Mouse (Mus musculus): Measurements from ENCODE around the gene Dnah17.

The Dnah17 gene

DNA sequence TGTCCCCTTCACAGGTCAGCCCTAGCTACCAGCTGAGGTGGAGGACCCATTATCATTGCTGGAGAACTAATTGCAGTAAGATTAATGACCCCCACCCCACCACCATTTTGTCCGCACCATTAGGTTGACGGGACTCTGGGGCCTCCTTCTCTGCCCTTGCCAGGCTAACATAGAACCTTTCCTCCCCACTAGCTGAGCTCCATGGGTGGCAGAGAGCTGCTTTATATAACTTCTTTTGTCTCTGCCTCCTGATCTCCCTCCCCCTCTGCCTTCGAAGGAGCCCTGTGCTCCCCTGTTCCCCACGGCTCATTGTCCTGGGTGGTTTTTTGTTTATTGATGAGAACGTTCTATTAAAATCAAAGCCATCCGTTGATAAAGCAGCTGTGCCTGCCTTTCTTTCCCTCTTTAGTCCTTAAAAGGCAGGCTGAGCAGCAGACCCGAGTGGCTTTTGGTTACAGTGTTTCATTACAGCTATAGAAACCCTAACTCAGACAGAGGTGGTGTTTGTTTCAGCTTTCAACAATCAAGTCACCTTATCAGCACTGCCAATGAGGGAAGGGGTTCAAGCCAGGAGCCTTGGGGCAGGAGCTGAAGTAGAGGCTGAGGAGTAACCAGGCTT is 12.2 kb upstream of the Dnah17 start:
- DNase-seq = no peak

DNA sequence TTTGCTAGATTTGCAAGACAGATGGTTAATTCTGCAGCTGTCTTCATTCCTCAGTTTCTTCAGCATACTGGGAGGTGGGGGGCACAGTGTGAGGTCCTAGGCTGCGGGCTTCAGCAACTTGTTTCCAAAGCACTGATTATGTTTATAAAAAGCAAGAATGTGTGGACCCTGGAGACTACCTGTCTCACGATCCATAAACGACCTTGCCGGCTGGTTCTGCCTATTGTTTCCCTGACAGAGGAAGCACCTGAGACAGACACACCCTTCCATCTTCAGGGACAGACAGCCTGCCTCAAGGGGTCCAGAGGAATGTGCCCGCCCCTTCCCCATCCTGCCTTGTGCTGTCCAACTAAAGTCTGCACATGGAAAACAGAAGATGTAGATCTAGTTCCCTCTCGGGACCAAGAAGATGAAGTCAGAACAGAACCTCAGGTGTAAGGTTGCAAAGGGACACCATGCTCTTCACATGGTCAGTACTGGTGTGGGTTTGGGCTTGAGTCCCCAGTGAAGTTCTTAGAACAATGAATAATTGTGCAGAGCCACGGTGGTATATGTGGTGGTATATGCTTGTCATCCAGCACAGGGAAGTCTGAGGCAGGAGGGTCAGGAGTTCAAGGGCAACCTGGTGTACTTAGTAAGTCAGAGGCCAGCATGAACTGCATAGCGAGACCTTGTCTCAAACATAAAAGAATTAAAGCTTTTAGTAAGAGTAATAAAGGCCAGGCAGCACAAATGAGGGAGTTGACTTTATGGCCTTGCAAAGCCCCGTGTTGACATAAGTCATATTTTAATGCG is 10.5 kb upstream of the Dnah17 start:
- DNase-seq = no peak

DNA sequence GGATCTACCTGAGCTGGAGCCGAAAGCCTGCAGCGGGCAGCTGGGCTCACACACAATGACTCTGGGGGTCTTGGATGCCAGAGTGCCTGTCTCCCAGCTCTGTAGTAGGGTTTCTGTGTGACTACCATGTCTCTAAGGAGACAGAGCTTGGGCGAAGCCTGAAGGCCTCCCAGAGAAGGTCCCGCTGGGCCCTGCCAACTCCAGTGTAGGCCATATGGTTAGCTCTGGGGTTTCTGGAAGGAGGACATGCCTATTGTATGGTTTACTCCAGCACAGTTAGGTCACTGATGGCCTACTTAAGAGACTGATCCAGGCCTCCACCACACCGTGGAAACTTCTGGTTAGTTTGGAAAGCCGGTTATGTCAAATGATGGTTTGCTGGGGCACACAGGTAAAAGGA is 7.9 kb upstream of the Dnah17 start:
- DNase-seq = peak; percentile 82

DNA sequence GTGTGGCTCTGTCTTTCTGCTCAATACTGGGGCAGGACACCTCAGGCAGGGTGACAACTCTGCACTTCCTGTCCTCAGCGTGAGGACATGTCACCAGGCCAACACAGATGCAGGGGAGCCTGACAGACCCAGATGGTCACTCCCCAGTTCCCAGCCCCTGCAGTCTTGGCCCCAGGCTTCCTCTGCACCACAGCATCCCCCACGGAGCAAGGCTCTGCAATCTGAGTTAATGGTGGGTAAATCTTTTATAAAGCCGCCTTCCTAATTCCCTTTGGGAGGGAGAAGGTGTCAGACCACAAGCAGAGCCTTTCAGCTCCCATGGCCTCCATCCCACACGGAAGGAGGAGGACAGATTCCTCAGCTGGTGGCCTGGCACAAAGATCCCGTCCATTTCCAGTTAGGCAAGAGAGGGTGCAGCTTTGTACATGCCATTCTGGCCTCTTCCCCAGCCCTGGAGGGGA is 5.8 kb upstream of the Dnah17 start:
- DNase-seq = peak; percentile 54

DNA sequence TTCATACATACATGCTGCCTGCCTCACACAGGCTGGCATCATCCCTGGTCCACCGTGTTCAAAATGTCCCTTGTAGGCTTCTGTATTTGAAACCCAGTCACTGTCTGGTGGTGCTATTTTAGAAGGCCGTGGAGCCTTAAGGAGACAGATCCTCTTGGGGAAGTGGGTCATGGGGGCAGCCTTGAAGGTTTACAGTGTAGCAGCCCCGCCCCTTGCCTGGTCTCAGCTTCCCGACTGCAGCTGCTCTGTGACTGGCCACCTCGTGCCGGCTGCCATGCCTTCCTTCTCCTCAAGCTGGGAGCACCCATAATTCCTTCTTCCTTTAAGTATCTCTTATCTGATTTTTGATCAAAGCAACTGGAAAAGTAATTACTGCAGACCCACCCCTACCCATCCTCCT is 4.8 kb upstream of the Dnah17 start:
- no peak for DNase-seq

DNA sequence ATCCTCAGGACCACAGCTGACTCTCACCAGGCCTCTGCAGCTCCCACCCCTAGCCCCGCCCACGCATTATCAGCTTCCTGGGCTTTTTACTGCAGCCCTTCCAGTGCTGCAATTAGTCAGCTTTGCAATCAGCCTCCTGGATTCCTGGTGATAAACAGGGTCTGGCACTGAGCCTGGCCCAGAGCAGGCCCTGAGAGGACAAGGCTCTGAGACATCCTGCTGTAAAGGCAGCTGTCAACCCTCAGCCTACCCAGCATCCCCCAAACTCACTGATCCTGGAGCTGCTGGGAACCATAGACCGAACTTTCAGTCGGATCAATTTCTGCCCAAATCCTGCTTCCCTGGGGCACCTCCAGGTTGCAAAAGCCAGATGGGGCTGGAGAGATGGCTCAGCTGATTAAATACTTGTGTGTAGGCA is 3.3 kb upstream of the Dnah17 start:
- DNase-seq = peak; percentile 51

DNA sequence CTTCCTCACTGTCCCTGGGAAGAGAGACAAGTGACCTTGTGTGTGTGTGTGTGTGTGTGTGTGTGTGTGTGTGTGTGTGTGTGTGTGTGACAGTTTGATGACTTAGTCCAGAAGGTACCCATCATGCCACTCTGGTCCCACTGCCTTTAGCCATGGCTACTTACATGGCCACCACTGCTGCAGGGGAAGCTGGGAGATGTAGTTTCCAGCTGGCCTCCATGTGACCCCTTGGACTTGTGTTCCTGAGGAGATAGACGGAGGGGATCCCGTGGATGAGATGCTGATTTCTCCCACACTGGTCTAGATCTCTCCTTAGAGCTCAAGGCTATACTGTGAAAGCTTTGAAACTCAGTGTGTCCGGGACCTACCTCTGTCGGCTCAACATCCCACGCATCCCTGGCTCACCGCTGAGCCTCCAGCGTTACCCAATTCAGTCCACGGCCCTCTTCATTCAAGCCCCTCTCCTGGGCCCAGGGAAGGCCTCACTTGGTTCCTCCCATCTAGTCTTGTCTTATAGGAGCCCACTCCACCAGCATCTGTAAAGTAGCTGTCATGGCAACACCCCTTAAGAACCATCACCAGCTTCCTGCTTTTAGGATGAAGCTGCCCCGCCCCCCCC is 2.8 kb upstream of the Dnah17 start:
- DNase-seq = peak; percentile 32

DNA sequence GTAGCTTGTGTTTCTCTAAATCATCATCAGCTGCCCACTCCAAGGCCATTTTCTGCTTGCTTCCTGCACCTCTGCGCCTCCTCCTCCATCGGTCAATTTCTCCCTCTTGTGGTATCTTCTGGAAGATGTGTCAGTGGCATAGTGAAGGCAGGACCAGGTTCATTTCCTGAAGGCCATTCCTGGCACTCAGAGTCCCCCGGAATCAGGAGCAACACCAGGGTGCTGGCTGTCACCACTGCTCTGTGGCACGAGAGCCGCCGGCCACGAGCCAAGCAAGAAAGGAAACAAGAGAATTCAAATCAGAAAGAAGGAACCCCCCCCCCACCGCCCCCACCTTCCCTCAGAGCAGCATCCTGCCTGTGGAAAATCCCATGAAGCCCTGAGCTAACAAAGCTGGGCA is 1.7 kb upstream of the Dnah17 start:
- DNase-seq = peak; percentile 31

DNA sequence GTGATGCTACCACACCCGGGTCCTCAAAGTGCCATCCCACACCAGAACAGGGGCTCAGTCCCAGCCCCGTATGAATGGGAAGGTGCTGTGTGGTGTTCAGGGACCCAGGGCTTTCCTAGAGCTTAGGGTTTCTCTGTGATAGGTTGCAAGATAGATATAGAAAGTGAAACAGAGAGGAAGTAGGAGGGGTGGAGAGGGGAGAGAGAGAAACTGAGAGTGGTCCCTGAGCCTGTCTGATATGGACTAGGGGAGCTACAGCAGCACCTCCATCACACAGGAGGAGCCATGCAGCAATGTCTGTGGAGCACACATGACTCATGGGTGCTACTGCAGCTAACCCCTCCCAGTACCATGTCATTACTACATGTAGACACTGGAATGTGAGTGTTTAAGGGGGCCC is 622 bp downstream of the Dnah17 start:
- no peak for DNase-seq

DNA sequence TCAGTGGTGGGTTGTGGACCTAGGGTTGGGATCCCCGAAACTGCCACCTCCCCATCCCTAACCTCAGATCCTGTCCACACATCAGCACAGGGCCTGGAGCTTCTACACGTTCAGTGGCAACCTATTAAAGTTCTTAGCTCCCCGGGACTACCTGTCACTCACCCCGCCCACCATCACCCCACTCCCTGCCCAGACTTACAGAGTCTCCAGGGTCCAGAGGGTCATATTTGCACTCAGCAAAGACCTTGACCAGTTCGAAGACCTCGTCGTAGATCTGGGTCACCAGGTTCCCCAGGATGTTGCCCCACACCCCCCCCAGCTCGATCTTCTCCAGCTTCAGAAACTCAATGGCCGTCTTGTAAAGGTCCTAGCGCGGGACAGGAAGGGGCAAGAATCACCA is 8.8 kb downstream of the Dnah17 start:
- no peak for DNase-seq

DNA sequence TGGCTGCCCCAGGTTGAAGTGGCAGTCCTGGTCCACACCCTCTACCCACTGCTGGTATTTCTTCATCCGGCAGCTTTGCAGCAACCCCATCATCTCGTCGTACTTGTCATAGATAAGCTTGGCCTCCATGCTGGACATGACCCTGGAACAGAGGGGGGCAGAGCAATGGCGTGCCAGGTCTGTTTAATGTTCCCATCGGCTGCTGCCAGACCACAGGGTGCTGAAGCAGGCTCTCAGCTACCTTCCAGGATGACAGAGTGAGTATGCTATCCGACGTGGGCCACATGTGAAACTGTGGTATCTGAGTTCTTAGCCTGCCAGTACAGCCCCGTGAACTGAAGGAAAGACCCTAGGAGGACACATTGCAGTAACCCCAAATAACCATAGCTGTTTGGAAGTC is 11.7 kb downstream of the Dnah17 start:
- no peak for DNase-seq

DNA sequence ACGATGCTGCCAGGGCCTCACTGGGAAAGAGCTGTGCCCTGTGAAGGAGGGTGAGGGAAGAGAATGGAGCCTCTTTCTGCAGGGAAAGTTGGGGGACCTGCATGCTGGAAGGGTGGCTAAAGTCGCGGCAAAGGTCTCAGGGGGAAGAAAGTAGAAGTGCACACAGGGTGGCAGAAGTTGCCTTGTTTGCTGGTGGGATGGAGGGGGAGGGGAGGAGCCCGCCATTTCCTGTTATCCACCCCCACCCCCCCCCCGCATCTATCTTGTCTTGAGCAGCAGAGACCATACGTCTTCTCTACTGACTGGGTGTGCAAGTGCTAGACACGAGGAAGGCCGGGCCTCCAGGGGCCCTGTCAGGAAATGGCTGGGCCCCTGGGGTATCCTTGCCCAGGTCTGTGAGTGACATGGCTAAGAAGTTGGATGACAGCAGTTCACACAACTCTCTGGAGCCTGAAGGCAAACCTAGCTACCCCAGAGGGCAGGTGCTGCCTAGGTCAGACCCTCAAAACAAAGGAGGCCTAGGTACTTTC is 15.8 kb downstream of the Dnah17 start:
- no peak for DNase-seq

DNA sequence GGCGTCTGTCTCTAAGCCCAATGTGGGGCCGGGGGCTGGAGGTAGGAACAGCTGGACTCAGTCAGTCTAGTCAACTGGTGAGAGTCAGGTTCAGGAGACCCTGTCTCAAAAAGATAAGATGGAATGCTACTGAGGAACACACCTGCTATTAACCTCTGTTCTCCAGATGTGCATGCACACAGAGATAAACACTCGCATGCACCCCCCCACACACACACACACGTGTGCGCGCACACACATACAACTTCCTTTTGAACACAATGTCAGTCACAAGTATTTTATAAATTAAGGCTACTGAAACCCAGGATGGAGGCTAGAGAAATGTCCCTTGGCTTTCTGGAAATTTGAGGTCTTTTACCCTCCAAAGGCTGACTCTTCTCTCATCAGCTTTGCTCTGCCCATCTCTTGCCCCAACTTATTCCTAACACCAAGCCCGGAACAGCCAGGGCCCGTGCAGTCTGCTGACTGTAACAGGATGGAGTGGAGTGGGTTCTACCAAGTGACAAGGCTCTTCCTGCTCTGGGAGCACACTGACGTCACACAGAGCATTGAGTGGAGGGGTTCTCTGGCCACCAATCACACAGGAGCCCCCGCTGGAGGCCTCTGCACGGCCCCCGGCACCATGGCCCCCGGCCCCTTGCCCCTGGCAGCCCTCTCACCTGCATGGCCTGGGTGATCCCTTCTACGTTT is 16.8 kb downstream of the Dnah17 start:
- no peak for DNase-seq

DNA sequence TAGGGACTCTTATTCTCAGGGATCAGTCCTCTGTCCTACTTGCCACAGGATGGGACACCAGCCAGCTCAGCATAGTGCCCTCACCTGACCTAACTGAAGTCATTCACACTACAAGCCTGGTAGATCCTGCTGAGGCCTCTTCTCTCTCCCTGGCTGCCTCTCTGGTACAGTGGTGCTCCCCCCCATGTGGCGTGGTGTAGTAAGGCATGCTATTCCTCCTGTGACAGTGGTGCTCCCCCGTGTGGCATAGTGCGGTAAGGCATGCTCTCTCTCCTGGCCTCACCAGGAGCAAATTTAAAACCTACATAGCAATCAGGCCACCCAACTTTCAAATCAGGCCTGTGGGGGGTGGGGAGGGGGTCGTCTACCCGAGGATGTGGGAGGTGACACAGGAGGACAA is 26.4 kb downstream of the Dnah17 start:
- DNase-seq = peak; percentile 80

DNA sequence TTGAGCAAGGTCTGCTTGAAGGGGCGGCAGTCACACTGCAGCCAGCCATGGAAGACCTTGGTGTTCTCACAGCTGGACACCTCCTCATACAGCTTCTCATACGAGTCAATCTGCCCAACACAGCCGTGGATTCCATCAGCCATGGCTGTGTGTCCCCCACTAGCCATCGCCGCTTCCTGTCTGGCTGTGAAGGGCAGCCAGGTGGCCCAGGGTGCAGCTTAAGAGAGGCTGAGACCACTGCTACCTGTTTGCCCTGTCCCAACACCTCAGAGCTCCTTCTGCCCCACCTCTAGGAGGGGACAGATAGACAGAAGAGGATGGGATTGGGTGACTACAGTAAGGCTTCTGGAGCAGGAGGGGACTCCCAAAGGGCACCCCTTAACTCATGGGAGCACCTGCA is 27.1 kb downstream of the Dnah17 start:
- no peak for DNase-seq

DNA sequence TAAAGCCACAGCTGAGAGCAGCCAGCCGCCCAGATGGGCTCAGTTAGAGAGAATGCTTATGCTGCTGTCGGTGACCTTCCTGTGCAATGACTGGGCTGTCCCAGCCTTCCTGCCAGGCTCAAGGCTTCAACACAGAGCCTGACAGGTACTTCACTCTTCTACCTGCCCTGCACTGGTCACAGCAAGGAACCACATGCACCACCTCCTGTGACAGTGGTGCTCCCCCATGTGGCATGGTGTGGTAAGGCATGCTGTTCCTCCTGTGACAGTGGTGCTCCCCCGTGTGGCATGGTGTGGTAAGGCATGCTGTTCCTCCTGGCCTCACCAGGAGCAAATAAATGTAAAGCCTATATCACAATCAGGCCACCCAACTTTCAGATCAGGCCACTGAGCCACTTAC is 27.6 kb downstream of the Dnah17 start:
- peak; percentile 89 for DNase-seq

DNA sequence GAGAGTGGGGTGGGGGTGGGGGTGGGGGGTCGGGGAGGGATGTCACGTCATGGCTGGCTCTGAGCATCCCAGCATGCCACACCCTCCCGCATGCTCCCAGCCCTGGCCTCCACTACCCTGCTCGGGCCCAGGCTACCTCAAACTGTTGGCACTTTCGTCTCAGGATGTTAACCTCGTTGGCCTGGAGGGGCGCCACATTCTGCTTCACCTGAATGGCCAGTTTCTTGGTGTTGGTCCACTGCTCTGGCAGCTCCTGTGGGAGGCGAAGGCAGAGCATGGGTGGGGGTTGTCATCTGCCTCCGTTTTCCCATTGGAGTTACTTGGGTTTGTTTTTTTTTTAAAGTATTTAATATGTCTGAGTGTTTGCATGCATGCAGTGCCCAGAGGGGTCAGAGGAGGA is 29.3 kb downstream of the Dnah17 start:
- DNase-seq = no peak

DNA sequence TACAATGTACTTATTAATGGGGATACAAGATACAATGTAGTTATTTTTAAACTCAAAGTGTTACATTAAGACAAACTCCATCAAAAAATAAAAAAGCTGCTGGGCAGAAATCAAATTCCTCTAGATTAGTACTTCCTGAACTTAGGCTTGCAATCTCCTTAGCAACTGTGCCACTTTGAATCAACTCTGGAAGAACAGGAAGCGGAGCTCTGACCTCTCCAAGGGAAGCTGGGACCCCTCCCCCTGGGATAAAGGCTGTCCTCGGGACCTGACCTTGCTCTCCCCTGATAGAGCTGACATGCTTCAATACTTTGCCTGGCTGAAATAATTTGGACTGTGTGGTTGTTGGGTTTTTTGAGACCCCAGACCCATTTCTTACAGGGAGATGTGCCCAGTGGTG is 33.7 kb downstream of the Dnah17 start:
- DNase-seq = no peak

DNA sequence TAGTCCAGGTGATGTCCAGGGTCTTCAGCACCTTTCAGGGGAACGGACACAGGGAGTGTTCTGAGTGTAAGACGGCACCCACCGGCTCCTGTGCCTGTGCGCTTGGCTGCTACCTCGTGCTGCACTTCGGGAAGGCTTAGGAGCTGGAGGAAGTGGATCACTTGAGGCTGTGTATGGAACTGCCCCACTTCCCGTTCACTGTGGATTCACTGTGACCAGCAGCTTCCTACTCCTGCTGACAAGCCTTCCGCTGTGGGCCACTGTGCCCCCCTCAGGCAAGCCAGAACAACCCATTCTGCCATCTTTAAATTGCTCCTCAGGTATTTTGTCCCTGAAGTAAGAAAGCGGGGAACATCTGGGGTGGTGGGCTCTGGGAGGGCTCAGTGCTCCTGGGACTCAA is 35.4 kb downstream of the Dnah17 start:
- DNase-seq = no peak

DNA sequence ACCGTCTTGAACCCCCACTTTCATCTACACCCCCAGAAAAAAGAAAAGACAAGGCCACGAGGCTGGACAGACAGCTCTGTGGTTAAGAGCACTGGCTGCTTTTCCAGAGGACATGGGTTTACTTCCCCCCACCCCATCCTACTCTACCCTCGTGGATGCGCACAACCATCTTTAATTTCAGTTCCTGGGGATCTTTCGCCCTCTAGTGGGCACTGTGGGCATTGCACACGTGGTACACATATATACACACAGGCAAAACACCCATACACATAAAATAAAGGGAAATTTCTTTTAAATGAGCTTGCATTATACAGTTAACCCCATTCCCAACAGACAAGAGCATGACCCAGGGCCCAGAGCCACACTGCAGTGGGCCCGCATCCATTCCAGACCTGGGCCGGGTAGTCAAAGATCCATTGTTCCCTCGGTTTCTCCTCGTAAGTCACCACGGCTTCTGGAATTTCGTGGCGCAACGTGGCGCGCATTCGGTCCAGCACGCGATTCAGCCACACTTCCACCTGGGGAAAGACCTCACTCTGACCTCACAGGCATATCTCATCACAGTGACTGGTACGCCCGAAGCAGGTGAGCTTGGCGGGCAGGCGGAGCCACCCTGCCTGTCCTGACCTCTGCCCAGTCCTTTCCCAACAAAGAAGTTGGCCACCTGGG is 39.3 kb downstream of the Dnah17 start:
- DNase-seq = no peak

DNA sequence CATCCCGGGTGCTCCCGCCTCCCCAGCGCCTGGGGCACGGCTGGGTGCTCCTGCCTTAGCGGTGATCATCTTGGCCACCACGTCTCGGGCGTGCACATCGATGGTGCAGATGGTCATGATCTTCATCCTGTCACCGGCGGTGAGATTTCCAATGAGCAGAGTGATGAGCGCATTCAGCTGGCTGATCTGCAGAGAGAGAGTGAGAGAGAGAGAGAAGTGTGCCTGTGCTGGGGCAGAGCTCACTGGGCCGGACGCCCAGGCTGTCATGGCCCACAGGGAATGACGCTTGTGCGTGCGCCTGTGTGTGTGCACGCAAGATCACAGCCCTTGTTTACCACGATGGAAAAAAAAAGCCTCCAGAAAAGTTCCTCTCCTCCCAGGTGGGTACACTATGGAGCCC is 41.5 kb downstream of the Dnah17 start:
- DNase-seq = no peak

DNA sequence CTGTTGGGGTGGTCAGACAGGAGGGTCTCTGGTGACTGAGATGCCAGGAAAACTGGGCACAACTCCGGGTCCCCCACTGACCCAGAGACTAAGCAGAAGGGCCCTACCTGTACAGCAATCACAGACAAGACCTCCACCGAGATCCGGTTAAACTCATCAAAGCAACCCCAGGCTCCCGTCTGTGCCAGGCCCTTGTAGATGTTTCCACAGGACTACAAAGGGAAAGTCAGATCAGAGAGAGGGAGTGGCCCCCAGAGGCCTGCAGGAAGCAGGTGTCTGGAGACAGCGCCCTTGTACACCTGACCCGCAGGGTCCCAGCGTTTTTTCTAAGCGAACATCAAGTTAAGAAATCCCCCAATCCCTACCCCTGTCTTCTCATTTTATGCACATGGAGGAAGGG is 44.5 kb downstream of the Dnah17 start:
- DNase-seq = no peak

DNA sequence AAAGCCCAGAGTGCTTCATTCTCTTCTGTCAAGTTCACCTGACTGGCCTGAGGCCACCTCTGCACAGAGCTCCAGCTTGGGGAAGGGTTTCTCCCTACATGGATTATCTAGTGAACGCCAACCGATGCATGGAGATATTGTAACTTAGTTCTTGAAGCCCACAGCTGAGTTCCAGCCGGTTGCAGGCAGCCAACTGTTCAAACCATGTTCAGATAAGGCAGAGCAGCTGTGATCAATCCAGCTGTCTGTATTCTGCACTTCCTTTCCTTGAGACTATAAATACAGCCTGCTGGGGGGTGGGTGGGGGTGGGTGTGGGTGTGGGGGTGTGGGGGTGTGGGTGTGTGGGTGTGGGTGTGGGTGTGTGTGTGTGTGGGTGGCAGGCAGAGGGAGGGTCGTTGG is 45.3 kb downstream of the Dnah17 start:
- no peak for DNase-seq

Data from cerebellum, adult 9-10 months (tissue).